Mouse (Mus musculus) C2C12 (cell line): ENCODE measurements at regions not wholly inside any gene's neighbourhood (a gene's known extent, or its start where the extent isn't known, plus 50 kb on each side); places are given as distances from the start of the nearest gene placed in this dataset.

ENCODE experiments used
- CEBPB ChIP-seq: IDR thresholded peaks from one replicate; pipeline ENCODE4 v1.6.1; 2011; ENCODE audit warnings: low read depth, mild to moderate bottlenecking, control low read depth, moderate library complexity
- CTCF ChIP-seq: IDR thresholded peaks from one replicate; pipeline ENCODE4 v1.5.1; 2011; ENCODE audit not compliant: control insufficient read depth, insufficient read depth, insufficient read length
- FOSL1 ChIP-seq: IDR thresholded peaks from one replicate; pipeline ENCODE4 v1.8.0; 2011; ENCODE audit warnings: mild to moderate bottlenecking, low read length; ENCODE audit not compliant: poor library complexity, insufficient read depth, severe bottlenecking

- TF ChIP-seq CTCF (no peak), FOSL1 (no peak), CEBPB (no peak)
Measured at GRCm38 (mm10) chr8:87093081-87093480, 208.0 kb upstream of the N4bp1 start.
